Mouse (Mus musculus) midbrain, embryonic 13.5 days (tissue): ENCODE measurements at regions not wholly inside any gene's neighbourhood (a gene's known extent, or its start where the extent isn't known, plus 50 kb on each side); places are given as distances from the start of the nearest gene placed in this dataset.

ENCODE experiments used
- ATAC-seq: fragments of 200-750 bp; cut with Nextera tagmentation; 2 replicates; pipeline ENCODE4 v1.8.0; 2017; ENCODE audit warnings: mild to moderate bottlenecking, moderate TSS enrichment, moderate library complexity
- H3K27ac ChIP-seq: fragments of 300-500 bp; sonication (generic); 2 replicates; pipeline ENCODE4 v1.5.1; 2015; ENCODE audit warnings: inconsistent platforms, mild to moderate bottlenecking, moderate library complexity
- H3K27me3 ChIP-seq: fragments of 300-500 bp; sonication (generic); 2 replicates; pipeline ENCODE4 v1.6.1; 2015; ENCODE audit warnings: mild to moderate bottlenecking, inconsistent platforms
- H3K36me3 ChIP-seq: fragments of 300-500 bp; sonication (generic); 2 replicates; pipeline ENCODE4 v1.6.1; 2015; ENCODE audit warnings: mild to moderate bottlenecking, inconsistent platforms
- H3K4me1 ChIP-seq: fragments of 300-500 bp; sonication (generic); replicated peaks from 2 replicates; pipeline ENCODE4 v1.6.1; 2015; ENCODE audit warnings: inconsistent platforms
- H3K4me2 ChIP-seq: fragments of 300-500 bp; sonication (generic); replicated peaks from 2 replicates; pipeline ENCODE4 v1.6.1; 2015; ENCODE audit warnings: moderate library complexity, mild to moderate bottlenecking, inconsistent platforms
- H3K4me3 ChIP-seq: fragments of 300-500 bp; sonication (generic); replicated peaks from 2 replicates; pipeline ENCODE4 v1.5.1; 2015; ENCODE audit warnings: mild to moderate bottlenecking, inconsistent platforms
- H3K9ac ChIP-seq: fragments of 300-500 bp; sonication (generic); replicated peaks from 2 replicates; pipeline ENCODE4 v1.6.1; 2015; ENCODE audit warnings: mild to moderate bottlenecking, inconsistent platforms
- H3K9me3 ChIP-seq: fragments of 300-500 bp; sonication (generic); 2 replicates; pipeline ENCODE4 v1.6.1; 2016; ENCODE audit warnings: mild to moderate bottlenecking, inconsistent platforms
- WGBS: fragments of 180-500 bp; shearing (Covaris S2); methylation state at CpG from one replicate; pipeline ENCODE4 v1.1.7; 2015; 5-methylcytosine and 5-hydroxymethylcytosine counted together

DNA sequence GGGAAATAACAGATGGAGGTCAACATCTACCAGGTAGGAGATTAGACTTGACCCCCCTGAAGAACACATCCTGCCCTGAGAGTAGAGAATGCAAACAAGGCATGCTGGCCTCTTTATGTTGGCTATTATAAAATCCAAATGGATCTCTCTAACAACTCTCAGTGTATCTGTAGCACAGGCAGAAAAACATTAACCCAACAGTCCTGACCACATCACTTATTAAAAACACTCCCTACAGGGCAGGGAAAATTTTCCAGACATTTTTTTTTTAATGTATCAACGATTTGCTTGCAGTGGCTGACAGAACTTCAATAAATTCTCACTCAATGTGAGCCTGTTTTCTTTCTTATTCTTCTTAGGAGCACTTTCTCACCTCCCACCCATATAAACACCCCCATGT lies 511.4 kb downstream of the Cdk5rap2 start:
- H3K27me3 ChIP-seq: no peaks in the 10 kb centered on the region
- H3K36me3 ChIP-seq: no peaks in the 10 kb centered on the region
- no peaks in the 10 kb centered on the region for H3K9me3 ChIP-seq
- H3K4me2 ChIP-seq: no peak overlapping the region
- H3K4me1 ChIP-seq: no peaks in the 10 kb centered on the region
- H3K27ac ChIP-seq: no peak overlapping the region
- no peak overlapping the region for H3K4me3 ChIP-seq
- no peak overlapping the region for H3K9ac ChIP-seq
- no peak for ATAC-seq
- WGBS: 77% methylated on average over 1 of the region's 1 CpGs

DNA sequence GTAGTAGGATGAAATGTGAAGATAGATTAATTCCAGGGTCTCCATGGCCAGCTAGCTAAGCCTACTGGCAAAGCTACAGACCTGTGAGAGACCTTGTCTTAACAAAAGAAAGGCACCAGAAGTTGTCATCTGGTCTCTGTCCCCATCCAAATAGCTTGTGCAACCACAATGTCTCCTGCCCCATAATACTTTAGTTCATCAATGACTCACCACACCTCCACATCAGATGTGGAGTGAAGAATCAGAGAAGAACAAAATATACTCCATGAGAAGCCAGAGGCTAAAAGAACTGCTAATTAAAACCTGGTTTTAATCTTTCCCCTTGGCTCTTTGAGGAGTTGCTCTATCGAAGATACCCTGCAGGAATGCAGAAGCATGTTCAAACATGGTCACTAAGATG lies 514.1 kb downstream of the Cdk5rap2 start:
- Histone ChIP-seq H3K27ac (no peak overlapping the region), H3K9me3 (no peaks in the 10 kb centered on the region), H3K36me3 (no peaks in the 10 kb centered on the region), H3K27me3 (no peaks in the 10 kb centered on the region), H3K4me2 (no peak overlapping the region), H3K4me3 (no peak overlapping the region), H3K4me1 (peaks cover 5% of the 10 kb centered on the region), H3K9ac (no peak overlapping the region)
- WGBS: 80% methylated on average over 1 of the region's 1 CpGs
- ATAC-seq: no peak

DNA sequence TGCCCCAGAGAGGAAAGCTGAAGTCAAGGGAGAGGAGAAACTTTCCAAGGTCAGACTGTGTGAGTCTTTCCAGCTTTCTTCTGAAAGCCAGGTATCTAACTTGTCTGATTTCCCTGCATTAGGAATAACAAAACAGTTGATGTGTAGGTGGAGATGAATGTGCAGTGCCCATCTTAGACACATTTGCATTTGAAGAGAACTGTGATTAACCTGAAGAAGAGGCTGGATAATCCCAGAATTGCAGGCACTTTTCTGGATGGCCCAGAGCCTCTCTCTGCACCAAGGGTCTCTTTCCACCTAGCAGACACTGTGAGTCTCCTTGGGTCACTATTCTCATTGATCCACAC lies 517.4 kb downstream of the Cdk5rap2 start:
- Histone ChIP-seq H3K27ac (no peak overlapping the region), H3K9me3 (no peaks in the 10 kb centered on the region; the same call in 1 of the 2 replicates), H3K4me2 (no peak overlapping the region), H3K4me1 (peaks cover 5% of the 10 kb centered on the region), H3K9ac (no peak overlapping the region), H3K36me3 (no peaks in the 10 kb centered on the region), H3K4me3 (no peak overlapping the region), H3K27me3 (no peaks in the 10 kb centered on the region)
- ATAC-seq: no peak

DNA sequence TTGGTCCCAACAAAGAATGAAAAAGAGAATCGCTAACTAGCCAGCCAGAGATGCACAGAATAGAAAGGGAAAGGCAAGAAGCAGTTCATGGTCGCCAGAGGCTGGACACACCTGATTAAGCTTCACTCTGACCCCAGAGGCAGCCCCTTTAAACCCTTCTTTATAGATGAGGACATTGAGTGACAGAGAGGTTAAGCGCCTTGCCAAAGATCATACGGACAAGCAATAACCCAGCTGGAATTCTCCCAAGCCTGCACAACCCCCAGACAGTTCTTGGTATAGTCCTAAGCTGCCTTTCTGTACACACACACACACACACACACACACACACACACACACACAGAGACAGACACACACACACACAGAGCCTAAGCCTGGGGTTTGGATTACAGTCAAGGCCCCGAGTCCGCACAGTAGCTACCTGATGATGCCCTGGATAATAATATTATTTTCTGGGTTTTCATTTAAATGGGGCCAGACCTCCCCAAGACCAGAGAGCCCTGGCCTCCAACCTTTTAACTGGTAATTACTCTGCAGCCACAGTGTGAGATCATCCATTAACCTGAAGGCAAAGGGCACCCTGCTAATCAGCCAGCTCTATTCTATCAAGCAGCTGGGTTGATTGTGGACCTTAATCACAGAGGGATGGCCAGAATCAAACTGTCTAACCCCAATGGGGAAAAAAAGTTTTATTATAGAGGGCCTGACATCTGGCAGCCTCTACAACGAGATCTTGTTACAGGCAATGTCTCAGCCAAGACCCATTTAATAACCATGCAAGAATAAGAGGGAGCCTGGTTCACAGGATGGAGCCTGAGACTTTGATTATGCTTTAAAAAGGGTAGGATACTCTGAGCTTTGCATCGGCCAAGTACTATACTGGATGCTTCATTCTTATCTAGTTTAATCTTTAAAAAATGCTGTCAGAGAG lies 518.1 kb downstream of the Cdk5rap2 start:
- WGBS: 30% methylated on average over 8 of the region's 8 CpGs
- Histone ChIP-seq H3K27ac (no peak overlapping the region), H3K9me3 (no peaks in the 10 kb centered on the region; the same call in 1 of the 2 replicates), H3K4me1 (peaks cover 5% of the 10 kb centered on the region), H3K4me3 (no peak overlapping the region), H3K36me3 (no peaks in the 10 kb centered on the region), H3K4me2 (no peak overlapping the region), H3K9ac (no peak overlapping the region), H3K27me3 (no peaks in the 10 kb centered on the region)
- ATAC-seq: peak; percentile 31; the same call in 1 of the 2 replicates

DNA sequence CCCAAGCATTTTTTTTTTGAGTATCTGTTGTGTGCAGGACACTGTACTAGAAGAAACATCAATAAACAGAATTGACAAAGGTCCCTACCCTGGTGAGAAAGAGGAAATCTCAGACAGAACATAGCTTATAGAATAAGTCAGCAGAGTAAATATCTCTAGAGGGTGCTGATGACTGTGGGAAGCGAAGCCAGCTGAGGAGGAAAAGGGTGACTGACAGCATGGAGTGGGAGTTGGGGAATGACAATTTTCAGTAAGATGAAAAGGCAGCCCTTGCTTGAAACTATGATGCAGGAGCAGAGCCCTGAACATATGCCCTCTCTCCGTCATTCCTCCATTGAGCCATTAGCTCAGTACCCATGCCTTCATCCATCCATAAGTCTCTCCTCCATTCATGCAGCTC lies 519.6 kb downstream of the Cdk5rap2 start:
- H3K4me3 ChIP-seq: no peak overlapping the region
- H3K27me3 ChIP-seq: no peaks in the 10 kb centered on the region
- H3K36me3 ChIP-seq: no peaks in the 10 kb centered on the region
- H3K4me1 ChIP-seq: peaks cover 5% of the 10 kb centered on the region
- no peaks in the 10 kb centered on the region; the same call in 1 of the 2 replicates for H3K9me3 ChIP-seq
- no peak overlapping the region for H3K4me2 ChIP-seq
- ATAC-seq: no peak
- H3K27ac ChIP-seq: no peak overlapping the region
- 65% methylated on average over 2 of the region's 2 CpGs for WGBS
- no peak overlapping the region for H3K9ac ChIP-seq

DNA sequence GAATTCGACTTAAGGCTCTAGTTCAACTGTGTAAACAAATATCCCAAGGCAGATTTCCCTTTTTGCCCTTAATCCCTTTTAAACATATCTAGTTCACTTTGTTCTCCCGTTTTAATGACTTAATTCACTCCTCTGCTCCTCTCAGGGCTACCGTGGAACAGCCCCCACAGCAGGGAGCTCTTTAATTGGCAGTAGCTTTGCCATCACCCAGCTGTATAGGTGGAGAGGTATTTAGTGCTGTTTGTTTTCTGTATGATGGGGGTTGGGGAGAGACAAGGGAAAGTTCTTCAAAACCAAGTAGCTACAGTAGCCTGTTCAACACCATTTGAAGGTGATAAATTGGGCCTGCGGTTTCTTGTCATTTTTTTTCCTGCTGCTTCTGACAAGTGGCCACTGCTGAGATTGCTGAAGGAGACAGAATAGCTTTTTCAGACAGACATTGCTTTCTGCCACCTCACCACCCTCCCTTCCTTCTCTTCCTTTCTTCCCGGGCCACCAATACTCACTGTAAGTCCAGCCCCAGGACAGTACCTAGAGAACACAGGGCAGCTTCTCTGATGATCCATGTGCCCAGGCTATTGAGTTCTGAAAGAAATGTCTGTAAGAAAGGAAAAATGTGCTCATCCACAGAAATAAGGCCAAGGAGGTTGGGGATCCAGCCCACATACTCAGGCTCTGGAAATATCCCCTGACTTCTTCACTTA lies 520.2 kb downstream of the Cdk5rap2 start:
- Histone ChIP-seq H3K9me3 (no peaks in the 10 kb centered on the region; the same call in 1 of the 2 replicates), H3K4me1 (peaks cover 5% of the 10 kb centered on the region), H3K9ac (no peak overlapping the region), H3K4me2 (no peak overlapping the region), H3K36me3 (no peaks in the 10 kb centered on the region), H3K27me3 (no peaks in the 10 kb centered on the region), H3K4me3 (no peak overlapping the region), H3K27ac (no peak overlapping the region)
- ATAC-seq: peak; percentile 86
- 23% methylated on average over 5 of the region's 5 CpGs for WGBS

DNA sequence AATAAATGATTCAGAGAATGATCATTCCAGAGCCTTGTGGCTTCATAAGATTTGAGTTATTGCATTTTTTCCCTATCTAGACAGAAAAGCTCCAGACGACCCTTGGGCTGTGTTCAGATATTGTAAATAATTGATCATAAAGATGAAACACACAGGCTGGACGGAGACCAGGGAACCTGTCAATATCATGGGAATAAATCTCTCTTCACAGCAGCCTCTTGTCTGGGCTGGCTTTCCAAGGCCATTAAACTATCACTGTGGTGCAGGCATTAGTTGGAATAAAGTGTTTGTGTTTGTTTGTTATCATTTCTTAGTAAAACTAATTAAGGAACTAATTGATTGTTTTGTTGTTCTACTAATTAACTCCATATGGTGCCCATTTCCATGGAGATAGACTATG lies 533.5 kb downstream of the Cdk5rap2 start:
- no peaks in the 10 kb centered on the region for H3K9me3 ChIP-seq
- 48% methylated on average over 2 of the region's 2 CpGs for WGBS

DNA sequence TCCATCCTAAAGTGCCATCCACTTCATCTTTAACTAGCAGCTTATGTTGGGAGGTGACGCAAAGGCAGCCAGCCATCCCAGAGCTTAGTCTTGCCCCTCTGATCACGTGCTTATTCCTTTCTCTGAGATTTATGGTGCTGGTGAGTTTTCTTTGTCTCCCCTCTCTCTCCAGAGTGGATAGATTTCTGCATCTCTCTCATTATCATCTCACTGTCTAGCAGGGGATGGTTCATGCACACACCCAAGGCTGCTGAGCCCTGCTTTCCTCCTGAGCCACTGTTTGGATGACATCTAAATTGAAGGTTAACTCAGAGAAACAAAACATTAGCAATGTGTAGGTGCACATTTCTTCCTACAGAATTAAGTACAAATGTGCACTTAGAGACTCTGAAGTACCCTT lies 539.6 kb downstream of the Cdk5rap2 start:
- H3K4me2 ChIP-seq: no peak overlapping the region
- no peak overlapping the region for H3K4me3 ChIP-seq
- H3K4me1 ChIP-seq: no peaks in the 10 kb centered on the region
- no peak overlapping the region for H3K9ac ChIP-seq
- WGBS: 65% methylated on average over 2 of the region's 2 CpGs
- no peaks in the 10 kb centered on the region for H3K36me3 ChIP-seq
- no peaks in the 10 kb centered on the region for H3K27me3 ChIP-seq
- no peak overlapping the region for H3K27ac ChIP-seq
- no peaks in the 10 kb centered on the region for H3K9me3 ChIP-seq
- ATAC-seq: no peak

More for the DNA sequence above, 533.5 kb downstream of the Cdk5rap2 start:
- Histone ChIP-seq H3K4me3 (no peak overlapping the region), H3K27ac (no peak overlapping the region), H3K27me3 (no peaks in the 10 kb centered on the region), H3K4me1 (no peaks in the 10 kb centered on the region), H3K9ac (no peak overlapping the region), H3K36me3 (no peaks in the 10 kb centered on the region), H3K4me2 (no peak overlapping the region)
- ATAC-seq: no peak

DNA sequence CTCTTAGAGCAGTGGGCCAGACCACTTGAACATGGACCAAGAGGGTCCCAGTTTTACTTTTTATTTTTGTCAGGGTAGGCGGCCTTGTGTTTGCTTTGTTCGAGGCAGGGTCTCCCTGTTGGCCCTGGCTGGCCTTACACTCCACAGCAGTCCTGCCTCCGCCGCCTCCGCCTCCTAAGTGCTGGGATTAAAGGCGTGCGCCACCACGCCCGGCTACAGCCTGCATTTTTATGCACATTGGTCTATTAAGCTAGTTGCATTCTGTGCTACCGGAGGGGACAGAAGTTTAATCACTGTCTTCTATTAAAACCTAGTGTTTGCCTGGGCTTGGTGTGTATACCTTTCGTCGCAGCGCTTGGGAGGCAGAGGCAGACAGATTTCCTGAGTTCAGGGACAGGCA lies 555.2 kb downstream of the Cdk5rap2 start:
- Histone ChIP-seq H3K9me3 (no peaks in the 10 kb centered on the region), H3K9ac (no peak overlapping the region), H3K4me1 (no peaks in the 10 kb centered on the region), H3K27ac (no peak overlapping the region), H3K36me3 (no peaks in the 10 kb centered on the region), H3K4me2 (no peak overlapping the region), H3K4me3 (no peak overlapping the region), H3K27me3 (no peaks in the 10 kb centered on the region)
- ATAC-seq: no peak
- 92% methylated on average over 13 of the region's 13 CpGs for WGBS

DNA sequence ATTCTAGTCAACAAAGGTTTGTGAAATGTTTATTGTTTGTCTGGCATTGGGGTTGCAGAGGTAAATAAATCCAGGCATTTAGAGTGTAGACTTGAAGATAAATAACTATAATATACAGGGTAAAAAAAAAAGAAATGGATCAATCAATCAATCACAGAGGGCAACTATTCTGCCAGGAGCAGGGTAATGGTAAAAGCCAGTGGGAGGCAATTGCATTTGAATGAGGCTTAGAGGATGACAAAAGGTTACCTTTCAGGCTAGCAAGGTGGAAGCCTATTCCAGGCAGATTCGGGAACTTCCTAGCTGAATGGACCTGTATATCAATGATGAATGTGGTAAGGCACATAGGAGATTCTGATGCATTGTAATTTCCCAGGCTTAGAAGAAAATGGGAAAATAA lies 557.6 kb downstream of the Cdk5rap2 start:
- 20% methylated on average over 1 of the region's 1 CpGs for WGBS
- no peak overlapping the region for H3K9ac ChIP-seq
- no peaks in the 10 kb centered on the region for H3K27me3 ChIP-seq
- H3K4me1 ChIP-seq: no peaks in the 10 kb centered on the region
- no peak overlapping the region for H3K4me2 ChIP-seq
- H3K9me3 ChIP-seq: no peaks in the 10 kb centered on the region
- no peak overlapping the region for H3K4me3 ChIP-seq
- ATAC-seq: no peak
- H3K27ac ChIP-seq: no peak overlapping the region
- H3K36me3 ChIP-seq: no peaks in the 10 kb centered on the region

DNA sequence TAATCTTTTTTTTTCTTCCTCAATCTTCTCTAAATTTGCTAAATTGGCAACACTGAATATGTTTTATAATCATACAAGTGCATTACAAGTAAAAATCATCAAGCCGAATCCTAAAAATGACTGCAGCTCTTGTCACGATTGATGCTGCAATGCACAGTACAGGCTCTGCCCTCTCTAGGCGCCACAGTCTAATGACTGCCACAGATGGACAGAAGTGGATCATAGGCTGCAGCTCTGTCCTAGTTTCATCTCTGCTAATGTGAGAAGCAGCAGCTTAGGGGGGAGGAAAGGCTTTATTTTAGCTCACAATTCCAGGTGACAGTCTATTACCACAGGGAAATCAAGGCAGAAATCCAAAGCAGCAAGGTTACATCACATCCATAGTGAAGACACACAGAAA lies 560.8 kb downstream of the Cdk5rap2 start:
- Histone ChIP-seq H3K27me3 (no peaks in the 10 kb centered on the region), H3K36me3 (no peaks in the 10 kb centered on the region), H3K9me3 (no peaks in the 10 kb centered on the region), H3K4me1 (no peaks in the 10 kb centered on the region), H3K4me3 (no peak overlapping the region), H3K27ac (no peak overlapping the region), H3K9ac (no peak overlapping the region), H3K4me2 (no peak overlapping the region)
- WGBS: 90% methylated on average over 3 of the region's 3 CpGs
- no peak for ATAC-seq

DNA sequence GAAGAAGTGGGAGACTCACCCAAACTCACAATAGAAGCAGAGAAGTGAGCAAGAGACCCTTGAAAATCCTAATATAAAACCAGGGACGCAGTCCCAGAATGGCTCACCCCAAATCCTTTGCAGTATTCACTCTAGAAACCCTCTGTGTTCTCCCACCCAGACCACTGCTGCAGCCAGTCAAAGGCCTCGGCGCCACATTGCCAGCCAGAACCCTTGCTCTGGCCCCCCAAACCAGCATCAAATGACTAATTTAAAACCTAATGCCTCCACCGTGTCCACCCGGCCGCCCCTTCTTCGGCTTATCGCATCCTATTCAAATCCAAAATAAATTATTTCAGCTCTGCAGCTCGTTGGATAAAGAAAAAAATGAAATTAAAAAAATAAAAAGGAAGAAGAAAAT lies 570.4 kb downstream of the Cdk5rap2 start:
- H3K27ac ChIP-seq: no peak overlapping the region
- no peak overlapping the region for H3K4me3 ChIP-seq
- H3K36me3 ChIP-seq: no peaks in the 10 kb centered on the region
- 41% methylated on average over 9 of the region's 9 CpGs for WGBS
- no peak overlapping the region for H3K9ac ChIP-seq
- 0 out of 2 replicates have a peak, but pooled peaks have one; percentile 49 for ATAC-seq
- H3K27me3 ChIP-seq: no peaks in the 10 kb centered on the region
- peaks cover 14% of the 10 kb centered on the region for H3K4me1 ChIP-seq
- no peak overlapping the region for H3K4me2 ChIP-seq
- no peaks in the 10 kb centered on the region for H3K9me3 ChIP-seq
